Mouse (Mus musculus) heart, postnatal 10 days (tissue): Measurements from ENCODE around the gene Ascl5. TPM values are rescaled to one million over a fixed set of nuclear protein-coding genes. Genes with fewer than 3 reads are reported as not detected.
A peak's percentile ranks its signal among the peaks of the same experiment; 100 is the strongest.

ENCODE experiments used
- DNase-seq, 2 experiments: peaks; one replicate each; pipeline ENCODE4 v3.0.0; 2021
- intact Hi-C: fragments of 180-260 bp; cut with DNase I; formaldehyde crosslinking; loops from one replicate; pipeline ENCODE4 v1.15.1; 2025
- total RNA-seq, 2 experiments: library from RNA; stranded (reverse); gene quantifications; 2 replicates each; pipeline ENCODE4 v1.2.3; 2021

Ascl5 gene
- not detected for total RNA-seq

DNA sequence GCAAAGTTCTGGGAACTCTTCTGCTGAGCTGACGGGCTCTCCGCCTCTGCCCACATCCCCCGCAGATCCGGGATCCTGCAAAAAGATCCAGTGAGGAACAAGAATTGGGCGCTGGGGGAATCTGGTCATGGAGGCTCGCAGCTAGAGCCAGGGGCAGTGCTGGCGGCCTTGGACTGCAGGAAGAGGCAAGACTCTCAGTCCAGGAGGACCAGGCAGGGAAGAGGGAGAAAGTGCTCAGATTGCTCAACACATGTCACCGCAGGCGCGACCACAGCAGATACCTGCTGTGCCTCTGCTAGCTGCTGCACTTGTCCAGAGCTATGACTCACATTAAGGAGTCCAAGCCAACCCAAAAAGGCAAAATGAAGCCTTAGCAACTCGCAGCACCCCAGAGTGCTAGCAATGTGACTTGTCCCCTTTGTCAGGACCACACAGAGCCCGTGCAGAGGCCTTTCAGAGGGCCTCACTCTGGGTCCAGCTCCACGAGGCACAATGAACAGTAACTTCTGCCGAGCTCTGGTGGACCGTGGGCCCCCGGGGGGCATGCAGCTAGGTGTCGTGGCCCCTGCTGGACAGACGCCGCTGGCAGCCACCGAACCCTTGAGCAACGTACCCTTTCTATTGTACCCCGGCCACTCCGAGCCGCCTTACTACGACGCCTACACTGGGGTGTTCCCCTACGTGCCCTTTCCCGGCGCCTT, at the start of gene Ascl5:
Gene Ascl5 (plus strand): TSS at position 493 of the 701 bp plus-strand sequence.
- no peak for DNase-seq
- intact Hi-C loops = no loop called here

DNA sequence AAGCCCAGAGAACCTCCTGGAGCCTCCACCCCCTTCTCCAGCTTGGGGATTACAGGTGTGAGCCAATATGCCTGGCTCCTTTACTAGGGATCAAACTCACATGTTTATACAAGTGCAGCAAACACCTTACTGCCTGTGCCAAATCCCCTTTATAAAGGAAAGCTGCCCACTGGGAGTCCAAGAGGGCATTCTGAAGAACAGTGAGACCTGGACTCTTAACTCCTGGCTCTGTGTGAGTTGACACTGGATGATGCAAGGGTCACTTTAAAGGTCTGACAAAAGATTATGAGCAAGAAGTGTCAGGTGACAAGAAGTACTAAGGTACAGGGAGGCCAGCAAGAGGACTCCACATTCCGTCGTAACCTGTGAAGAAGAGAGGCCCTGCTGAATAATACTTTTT, 49.2 kb upstream of the Ascl5 start:
- no peak for DNase-seq
- intact Hi-C loops = no loop called here

DNA sequence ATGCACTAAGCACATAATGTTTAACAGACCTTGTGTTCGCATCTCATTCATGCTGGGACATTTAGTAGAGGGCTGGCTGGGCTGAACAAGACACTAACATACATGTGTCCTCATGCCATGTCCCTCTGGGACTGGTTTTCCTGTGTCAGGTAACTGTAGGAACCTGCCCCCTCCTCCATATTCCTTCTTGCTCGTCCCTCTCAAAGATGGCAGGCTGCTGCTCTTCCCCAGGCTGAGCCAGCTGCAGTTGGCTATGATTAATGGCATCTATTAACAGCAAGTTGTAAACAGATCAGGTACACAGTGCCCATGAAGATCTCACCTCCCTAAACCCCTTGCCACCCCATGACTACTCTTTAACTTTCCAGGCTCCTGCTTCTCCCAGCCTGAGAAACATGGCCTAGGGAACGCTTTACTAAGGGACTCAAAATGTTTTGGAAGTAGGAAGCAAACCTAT, 44.3 kb upstream of the Ascl5 start, which contains the start of gene Igfn1:
Gene Igfn1 (minus strand): TSS at position 51 of the 457 bp plus-strand sequence.
- intact Hi-C loops = no loop called here

DNA sequence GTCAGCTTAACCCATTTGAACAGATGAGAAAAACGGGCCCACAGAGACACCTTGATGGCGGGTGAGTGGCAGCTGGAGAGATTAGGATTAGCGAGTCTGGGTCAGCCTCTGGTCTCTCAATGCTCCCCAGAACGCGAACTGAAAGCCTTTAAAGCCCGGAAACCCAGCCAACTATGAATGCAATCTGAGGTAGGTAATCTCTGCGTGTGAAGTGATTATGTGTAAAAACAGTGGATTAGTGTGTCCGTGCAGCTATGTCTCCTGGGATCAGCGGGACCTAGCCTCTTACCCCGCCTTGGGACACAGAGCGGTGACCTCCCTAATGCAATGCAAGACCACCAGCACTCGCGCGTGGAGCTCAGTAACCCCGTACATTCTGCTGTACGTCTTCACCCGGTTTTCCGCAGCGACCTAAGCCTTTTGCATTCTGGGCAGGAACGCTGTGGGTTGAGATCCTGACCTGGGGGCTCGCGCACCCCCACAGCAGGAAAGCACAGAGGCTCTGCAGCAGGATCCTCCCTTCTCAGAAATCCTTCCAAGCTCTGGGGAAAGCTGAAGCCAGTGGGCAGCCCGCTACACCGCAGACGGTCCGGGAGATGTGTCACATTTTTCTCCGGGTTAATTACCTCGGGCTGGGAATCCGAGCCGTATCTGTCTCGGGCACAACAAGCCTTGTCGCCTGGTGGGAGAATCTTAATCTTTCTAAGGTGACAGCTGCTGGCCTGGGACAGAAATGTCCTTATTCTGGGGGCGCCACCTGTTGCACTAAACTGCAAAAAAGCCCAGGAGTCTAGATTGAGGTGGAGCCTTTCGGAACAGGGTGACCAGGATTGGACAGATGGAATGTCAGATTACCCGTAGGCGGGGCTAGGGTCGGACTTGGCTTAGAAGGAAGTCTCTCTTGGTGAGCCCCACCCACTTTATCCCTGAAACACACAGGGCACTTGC, 43.1 kb upstream of the Ascl5 start, which contains the start of gene Tmem9:
Gene Tmem9 (plus strand): TSS at position 940 of the 948 bp plus-strand sequence.
- intact Hi-C loops = no loop called here

More for the DNA sequence above, 44.3 kb upstream of the Ascl5 start, which contains the start of gene Igfn1:
- no peak for DNase-seq

DNA sequence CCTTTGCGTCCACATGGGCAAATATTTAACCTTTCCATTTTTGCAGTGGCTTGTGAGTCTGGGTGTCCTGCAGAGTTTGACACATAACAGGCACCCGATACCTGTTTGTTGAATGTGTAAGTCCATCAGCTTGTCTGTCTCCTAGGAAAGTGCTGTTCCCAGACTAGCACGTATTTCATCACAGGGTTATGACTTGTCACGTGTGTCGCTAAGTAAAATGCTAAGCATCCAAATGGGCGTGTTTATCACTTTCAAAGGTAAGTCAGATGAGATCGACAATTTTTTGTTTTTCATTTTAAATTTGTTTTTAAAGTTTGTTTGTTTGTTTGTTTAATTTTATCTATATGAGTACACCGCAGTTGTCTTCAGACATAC, 42.5 kb upstream of the Ascl5 start:
- DNase-seq = no peak
- intact Hi-C loops = no loop called here

More for the DNA sequence above, 43.1 kb upstream of the Ascl5 start, which contains the start of gene Tmem9:
- peak; percentile 75 to 77 for DNase-seq

DNA sequence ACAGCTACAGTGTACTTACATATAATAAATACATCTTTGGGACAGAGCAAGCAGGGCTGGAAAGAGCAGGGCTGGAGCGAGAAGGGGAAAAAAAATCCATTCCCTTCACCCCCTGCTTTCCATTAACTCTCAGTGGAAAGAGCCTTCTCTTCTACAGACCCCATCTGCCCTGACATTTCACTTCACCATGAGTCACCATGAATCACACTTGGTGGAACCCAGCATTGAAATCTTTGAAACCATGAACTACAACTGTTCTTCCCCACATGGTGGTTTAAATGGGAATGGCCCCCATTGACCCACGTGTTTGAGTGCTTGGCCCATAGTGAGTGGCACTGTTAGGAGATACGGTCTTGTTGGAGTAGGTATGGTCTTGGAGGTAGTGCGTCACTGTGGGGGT, 40.4 kb upstream of the Ascl5 start:
- DNase-seq = no peak
- intact Hi-C loops = no loop called here

DNA sequence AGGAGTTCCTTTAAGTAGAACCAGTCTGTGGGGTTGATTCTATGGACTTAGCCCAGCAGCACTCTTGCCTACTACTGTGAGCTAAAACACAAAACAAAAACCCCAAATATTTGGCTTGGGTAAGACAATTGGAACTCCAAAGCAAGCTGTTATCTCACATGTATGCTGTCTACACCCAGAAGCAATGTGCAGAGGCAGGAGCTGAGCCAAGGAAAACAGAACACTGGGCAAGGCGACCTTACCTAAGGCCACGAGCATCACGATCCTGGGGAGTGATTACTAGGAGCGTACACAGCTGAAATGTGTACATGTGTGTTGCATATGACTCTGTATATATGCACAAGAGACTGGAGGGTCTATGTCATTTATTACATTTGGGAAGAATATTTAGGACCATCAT, 37.1 kb upstream of the Ascl5 start:
- no peak for DNase-seq
- intact Hi-C loops = no loop called here

DNA sequence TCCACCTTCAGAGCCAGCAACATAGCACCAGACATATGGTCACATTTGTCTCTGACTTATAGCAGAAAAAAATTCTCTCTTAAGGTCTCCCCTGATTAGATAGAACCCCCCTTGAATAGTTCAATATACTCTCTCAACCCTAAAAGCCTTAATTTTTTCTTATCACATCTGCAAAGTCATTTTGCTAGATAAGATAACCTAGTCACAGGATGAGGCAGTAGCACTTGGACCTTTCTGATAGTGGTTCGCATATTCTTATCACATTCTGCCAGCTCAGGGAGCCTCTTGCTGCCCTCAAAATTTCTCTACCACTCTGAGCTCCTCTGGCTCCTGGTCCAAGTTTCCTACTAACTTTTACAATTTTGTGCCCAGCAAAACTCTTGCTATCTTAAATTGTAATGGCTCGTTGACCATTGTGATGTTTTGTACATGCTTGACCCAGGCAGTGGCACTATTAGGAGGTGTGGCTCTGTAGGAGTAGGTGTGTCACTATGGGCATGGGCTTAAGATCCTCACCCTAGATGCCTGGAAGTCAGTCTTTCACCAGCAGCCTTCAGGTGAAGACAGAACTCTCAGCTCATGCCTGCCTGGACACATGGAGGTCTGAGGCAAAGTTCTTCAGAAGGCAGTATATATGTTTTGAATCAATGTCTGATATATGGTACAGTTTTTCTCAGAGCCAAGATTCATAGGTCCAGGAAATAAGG, 35.7 kb upstream of the Ascl5 start:
- no peak for DNase-seq
- intact Hi-C loops = no loop called here

DNA sequence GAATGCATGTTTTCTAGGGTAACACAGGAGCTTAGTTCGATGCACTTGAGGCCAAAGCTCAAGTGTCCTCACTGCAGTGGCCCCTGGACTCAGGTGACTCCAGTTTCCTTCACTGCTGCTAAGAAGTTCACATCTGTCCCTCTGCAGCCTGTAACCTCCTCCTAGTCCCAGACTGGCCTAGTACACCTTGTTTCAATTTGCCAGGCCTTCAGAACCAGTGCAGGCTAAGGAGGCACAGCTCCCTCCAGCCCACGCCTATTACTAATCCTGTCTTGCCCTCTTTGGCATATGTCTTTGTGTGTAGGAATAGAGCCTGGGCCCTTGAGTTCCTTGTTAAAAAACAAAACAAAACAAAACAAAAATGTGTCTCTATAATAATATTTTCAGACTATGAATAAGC, 33.3 kb upstream of the Ascl5 start:
- intact Hi-C loops = no loop called here
- peak in 1 of 2 experiments; percentile 10 for DNase-seq

DNA sequence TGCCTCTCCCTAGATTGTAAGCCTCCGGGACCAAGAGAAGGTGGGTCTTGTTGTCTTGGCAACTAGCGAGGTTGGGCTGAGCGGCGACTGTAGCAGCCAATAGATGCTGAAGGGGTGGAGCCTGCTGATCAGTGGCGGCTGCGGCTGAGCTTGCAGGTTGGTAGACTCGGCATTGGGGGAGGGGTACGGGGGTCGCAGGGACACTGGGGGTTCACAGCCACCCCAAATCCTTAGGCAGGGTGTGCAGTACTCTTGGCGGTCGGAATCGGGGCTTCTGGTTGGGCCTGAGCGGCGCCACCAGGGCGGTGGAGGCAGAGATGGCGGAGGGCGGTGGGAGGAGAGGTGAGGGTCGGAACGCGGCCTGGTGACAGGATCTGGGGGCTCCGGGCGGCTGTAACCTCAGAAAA, 32.7 kb upstream of the Ascl5 start:
- intact Hi-C loops = no loop called here
- DNase-seq = peak; percentile 96

DNA sequence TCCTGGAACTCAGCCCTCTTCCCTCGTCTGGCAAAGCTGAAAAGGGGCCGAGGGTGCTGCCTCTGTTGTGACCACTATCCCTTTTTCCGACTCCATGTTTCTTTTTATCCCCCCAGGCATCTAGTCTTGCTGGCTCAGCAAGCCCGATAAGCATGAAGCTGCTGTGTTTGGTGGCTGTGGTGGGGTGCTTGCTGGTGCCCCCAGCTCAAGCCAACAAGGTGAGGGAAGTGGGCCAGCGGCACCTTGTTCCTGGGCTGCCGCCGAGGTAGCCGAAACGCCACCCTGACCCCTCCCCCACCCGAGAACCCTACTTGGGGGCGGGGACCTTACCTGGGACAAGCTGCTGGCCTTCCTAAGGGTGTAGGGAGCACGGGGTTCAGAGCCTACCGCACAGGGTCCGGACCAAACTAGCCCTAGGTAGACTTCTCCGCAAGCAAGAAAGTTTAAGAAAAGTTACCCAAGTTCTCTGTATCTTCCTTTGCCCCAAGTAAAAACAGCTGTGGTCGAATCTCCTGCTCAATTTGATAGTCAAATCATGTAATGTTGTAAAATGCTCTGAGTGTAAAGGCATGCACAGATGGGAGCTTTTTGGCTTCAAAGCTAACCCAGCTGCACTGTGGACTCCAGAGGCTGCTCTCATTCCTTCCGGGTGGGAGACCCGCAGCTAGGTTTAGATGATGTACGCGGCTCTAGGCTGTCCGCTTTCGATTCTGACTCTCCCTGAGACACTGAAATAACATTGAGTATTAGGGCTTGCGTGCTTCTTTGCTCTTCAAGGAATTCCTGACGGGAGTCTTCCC, 32.0 kb upstream of the Ascl5 start:
- DNase-seq = peak; percentile 27 to 39
- intact Hi-C loops = no loop called here

DNA sequence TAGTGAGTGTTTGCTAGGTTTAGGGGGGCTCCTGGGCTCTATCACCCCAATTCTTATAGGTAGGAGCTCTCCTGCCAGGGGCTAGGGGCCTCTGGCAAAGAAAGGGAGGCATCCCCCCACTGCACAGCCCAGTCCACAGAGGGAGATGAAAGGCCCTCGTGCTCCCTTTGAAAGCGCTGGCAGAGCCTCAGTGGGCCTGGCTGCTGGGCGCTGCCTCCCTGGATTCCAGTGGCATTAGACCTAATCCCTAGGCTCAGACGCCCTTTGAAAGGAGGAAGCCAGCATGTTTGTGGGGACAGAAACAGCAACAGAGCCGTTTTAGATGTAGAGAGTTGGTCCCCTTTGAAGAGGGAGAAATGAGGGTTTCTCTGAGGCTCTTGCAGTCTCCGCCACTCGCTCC, 20.4 kb upstream of the Ascl5 start:
- intact Hi-C loops = no loop called here
- DNase-seq = no peak

DNA sequence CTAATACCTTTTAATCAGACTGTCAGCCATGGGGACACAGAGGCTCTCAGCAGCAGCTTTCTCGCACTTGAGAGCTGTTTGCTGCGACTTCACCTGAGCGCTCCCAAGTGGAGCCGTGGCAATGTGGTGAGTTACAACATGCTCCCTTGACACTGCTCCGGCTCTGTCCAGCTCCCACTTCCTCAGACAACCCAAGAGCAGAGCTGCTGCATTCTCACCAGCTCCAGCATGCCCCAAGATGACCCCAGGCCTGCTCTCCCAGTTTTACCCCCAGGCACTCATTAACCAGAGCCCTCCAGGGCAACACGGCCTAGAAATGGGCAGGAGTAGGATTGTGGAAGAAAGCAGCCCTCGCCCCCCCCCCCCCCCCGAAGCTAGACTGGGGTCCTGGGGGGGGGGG, 18.9 kb upstream of the Ascl5 start:
- intact Hi-C loops = no loop called here

DNA sequence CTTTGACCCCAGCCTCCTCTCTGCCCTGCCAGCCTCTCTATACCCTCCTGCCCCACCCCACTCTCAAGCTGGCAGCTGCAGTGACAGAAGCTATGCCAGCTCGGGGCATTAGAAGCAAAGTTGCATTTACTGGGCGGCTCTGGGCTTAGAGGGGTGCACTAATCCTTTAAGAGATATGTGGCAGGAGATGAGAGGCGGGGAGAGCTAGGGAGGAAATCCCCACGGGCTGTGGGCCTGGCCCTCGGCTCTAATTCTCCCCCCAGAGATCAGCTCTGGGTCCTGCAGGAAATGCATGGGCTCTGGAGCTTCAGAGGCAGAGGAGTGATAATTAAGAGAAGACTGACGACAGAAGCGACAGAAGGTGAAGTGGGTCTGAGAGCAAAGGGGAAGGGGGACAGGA, 17.6 kb upstream of the Ascl5 start:
- intact Hi-C loops = no loop called here
- DNase-seq = no peak

More for the DNA sequence above, 18.9 kb upstream of the Ascl5 start:
- no peak for DNase-seq

DNA sequence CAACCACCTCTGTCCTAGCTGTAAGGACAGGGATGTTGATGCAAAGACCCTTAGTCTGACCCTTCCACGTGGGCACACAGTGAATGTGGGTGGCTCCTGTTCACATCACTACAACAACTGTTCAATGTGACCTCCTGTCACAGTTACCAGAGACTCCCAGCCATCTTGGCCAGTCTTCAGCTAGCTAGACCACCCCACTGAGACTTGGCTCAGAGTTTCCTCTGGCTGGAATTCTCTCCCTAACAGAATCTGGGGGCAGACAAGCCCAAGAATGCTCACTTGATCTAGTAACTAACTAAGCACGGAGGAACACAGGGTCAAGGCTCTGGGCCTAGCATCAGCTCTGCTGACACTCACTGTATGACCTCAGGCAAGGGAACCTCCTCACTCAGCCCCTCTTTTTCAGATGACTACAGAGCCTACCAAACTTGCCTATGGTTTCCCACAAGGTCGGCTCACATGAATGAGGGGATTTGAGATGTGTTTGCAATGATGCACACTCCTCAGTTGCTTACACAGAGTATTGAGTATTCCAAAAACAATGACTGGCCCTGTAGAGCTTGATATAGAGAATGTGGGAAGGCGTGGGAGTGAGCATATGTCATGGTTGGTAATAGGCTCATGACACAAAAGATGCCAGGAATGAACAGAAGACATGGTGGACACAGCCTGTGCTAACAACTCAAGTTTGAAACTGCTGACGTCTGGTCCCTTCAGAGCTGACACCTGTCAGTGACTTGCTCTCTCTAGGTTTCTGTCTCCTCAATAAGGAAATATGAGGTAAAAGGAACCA, 11.7 kb upstream of the Ascl5 start:
- intact Hi-C loops = no loop called here
- DNase-seq = no peak

DNA sequence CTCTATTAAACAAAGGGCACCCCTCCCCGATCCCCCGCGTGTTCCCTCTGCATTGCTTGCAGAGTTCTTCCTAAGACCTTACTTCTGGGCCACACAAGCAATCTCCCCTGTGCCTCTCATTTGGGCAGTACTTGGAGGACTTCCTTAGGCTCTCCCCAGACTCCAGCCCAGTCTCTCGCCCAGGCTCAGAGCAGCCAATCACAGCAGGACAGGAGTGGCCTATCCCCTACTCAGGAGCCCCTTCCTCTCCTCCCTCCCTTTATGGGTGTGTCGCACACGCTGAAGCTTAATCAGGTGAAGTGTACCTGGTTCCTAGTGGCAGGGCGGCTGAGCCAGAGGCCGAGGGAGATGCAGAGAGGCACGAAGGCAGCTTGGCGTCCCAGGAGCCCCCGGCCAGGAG, 10.2 kb upstream of the Ascl5 start:
- no peak for DNase-seq
- intact Hi-C loops = no loop called here

DNA sequence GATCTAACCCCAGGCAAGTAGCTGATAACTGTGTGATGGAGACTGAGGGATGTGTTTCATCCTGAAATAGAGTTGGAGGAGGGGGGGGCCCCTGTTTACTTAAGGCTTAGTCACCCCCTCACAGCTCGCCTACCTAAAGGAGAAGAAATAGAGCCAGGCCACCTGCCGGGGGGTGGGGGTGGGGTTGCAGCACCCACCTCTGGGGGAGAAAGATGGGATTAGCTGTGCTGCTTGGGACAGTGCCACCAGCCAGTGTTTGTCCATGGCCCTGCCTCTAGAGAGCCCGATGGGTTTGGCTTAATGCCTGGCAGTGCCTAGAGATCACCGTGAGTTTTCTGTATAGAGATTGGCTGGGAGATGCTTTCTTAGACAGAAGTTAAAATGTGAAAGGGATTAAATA, 9.7 kb upstream of the Ascl5 start:
- intact Hi-C loops = no loop called here
- no peak for DNase-seq

DNA sequence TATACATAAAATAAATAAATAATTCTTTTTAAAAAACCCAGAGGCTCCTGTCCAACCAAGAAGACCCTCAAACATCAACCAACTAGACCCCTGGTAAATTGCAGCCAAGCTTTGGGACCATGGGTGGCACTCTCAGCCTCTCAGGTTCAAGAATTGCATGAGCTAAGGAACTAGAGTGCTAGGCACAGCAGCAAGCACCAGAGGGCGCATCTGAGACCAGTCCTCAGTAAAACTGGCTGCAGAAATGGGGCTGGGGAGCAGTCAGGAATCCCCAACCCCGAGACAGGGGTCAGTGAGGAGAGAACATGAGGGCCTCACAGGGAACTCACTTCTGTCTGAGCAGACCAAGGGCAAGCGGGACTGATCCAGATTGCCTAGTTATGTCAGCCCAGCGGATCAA, 4.8 kb upstream of the Ascl5 start:
- intact Hi-C loops = loop anchor here (2.0 to 5.0 kb wide), 3 partner anchors 31 to 477 kb away; no protein-coding TSS in a partner anchor
- DNase-seq = peak; percentile 45 to 64

DNA sequence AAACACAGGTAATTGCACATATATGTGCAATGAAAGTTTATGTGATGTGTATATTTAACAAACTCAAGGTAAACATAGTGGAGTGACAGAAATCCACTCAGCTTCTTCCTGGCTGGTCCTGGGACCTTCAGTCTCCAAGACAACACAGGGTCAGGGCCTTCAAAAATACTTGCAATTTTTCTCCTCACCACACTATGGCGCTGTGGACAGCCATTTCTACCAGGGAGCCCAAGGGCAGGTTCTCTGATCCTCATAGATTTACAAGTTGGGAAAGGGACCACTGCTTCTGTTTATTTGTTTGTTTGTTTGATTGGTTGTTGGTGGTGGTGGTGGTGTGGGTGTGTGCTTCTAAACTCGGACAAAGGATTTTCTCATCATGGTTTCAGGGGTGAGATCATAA, 3.2 kb upstream of the Ascl5 start:
- peak in 1 of 2 experiments; percentile 50 for DNase-seq
- intact Hi-C loops = loop anchor here (2.0 to 5.0 kb wide), 3 partner anchors 29 to 475 kb away; no protein-coding TSS in a partner anchor
